Mouse (Mus musculus) forebrain, embryonic 13.5 days (tissue): ENCODE results near the gene Otop2. TPM values are rescaled to one million over a fixed set of nuclear protein-coding genes. Genes with fewer than 3 reads are reported as not detected.
A peak's percentile ranks its signal among the peaks of the same experiment; 100 is the strongest.

Experiments
- ATAC-seq: fragments of 200-750 bp; cut with Nextera tagmentation; 2 replicates; pipeline ENCODE4 v1.8.0; 2017
- H3K27ac ChIP-seq: fragments of 300-500 bp; sonication (generic); 2 replicates; pipeline ENCODE4 v1.5.1; 2015; ENCODE audit warnings: inconsistent platforms, mild to moderate bottlenecking, moderate library complexity
- H3K27me3 ChIP-seq: fragments of 300-500 bp; sonication (generic); 2 replicates; pipeline ENCODE4 v1.6.1; 2015; ENCODE audit warnings: mild to moderate bottlenecking, inconsistent platforms
- H3K36me3 ChIP-seq: fragments of 300-500 bp; sonication (generic); 2 replicates; pipeline ENCODE4 v1.6.1; 2015; ENCODE audit warnings: mild to moderate bottlenecking, inconsistent platforms; ENCODE audit not compliant: poor library complexity, severe bottlenecking
- H3K4me1 ChIP-seq: fragments of 300-500 bp; sonication (generic); 2 replicates; pipeline ENCODE4 v1.6.1; 2015; ENCODE audit warnings: inconsistent platforms
- H3K4me2 ChIP-seq: fragments of 300-500 bp; sonication (generic); 2 replicates; pipeline ENCODE4 v1.6.1; 2015; ENCODE audit warnings: inconsistent platforms, mild to moderate bottlenecking, moderate library complexity
- H3K4me3 ChIP-seq: fragments of 300-500 bp; sonication (generic); 2 replicates; pipeline ENCODE4 v1.5.1; 2015; ENCODE audit warnings: mild to moderate bottlenecking, inconsistent platforms
- H3K9ac ChIP-seq: fragments of 300-500 bp; sonication (generic); 2 replicates; pipeline ENCODE4 v1.6.1; 2015; ENCODE audit warnings: mild to moderate bottlenecking, inconsistent platforms
- H3K9me3 ChIP-seq: fragments of 300-500 bp; sonication (generic); replicated peaks from 2 replicates; pipeline ENCODE4 v1.6.1; 2016; ENCODE audit warnings: inconsistent platforms
- WGBS: fragments of 180-500 bp; shearing (Covaris S2); methylation state at CpG from one replicate; pipeline ENCODE4 v1.1.7; 2015; 5-methylcytosine and 5-hydroxymethylcytosine counted together
- polyA plus RNA-seq: library from polyadenylated mRNA; unstranded; fragments of >200 nt; fragmentation: Nextera tagmentation; extraction: Ambion mirVana; gene quantifications from 2 replicates; pipeline ENCODE4 v1.2.1, GENCODE M21; 2015

Gene Otop2
- polyA plus RNA-seq, 1 experiment from 2014 or later, result not detected

DNA sequence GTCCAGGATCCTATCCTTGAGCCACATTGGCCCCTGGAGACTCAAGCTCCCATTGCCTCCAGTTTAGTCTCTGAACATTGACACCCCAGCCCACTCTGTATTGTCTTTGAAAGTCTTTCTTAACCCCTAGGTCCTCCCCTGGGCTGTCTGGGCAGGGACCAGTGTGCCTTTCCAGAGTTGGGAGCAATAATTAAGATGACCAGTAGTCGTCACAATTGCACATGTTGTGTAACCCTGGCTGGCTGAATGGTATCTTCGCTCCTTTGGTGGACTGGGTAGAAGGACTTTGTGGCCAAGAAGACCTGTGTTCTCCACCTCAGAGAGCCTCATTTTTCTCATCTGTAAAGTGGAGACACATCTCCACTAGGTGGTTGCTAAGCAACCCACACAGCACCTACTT lies 7.3 kb downstream of the Otop2 start:
- no peaks in the 10 kb centered on the region for H3K9me3 ChIP-seq
- H3K27ac ChIP-seq, result no peak overlapping the region
- H3K4me2 ChIP-seq, result no peak overlapping the region
- H3K27me3 ChIP-seq, result peaks cover 67% of the 10 kb centered on the region
- no peaks in the 10 kb centered on the region for H3K36me3 ChIP-seq
- WGBS, result 50% methylated on average over 2 of the region's 2 CpGs
- no peak overlapping the region for H3K9ac ChIP-seq
- 0 out of 2 replicates have a peak, but pooled peaks cover 8% of the 10 kb centered on the region for H3K4me1 ChIP-seq
- ATAC-seq, result no peak
- no peak overlapping the region for H3K4me3 ChIP-seq

DNA sequence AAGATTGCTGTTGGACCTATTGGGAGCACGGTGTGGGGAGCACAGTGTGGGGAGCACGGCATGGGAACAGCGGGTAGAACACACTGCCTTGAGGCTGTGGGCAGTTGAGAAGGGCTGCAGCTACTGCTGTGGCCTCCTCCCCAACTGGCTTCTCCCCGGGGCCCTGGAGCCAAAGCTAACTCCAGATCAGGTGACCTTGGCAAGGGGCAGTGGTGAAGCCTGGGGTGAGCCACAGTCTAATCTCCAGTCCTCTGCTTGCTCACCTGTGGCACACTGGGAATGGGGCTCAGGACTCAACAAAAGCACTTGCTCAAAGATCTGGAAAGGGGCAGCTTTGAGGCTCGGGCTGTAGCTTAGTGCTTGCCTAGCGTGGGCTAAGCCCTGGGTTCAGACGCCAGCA lies 10.2 kb downstream of the Otop2 start:
- Histone ChIP-seq H3K4me2 (no peak overlapping the region), H3K9ac (no peak overlapping the region), H3K4me3 (no peak overlapping the region), H3K9me3 (no peaks in the 10 kb centered on the region), H3K27me3 (peaks cover 96% of the 10 kb centered on the region), H3K27ac (no peak overlapping the region), H3K36me3 (no peaks in the 10 kb centered on the region), H3K4me1 (peaks cover 19% of the 10 kb centered on the region)
- 59% methylated on average over 7 of the region's 7 CpGs for WGBS
- ATAC-seq, result no peak

DNA sequence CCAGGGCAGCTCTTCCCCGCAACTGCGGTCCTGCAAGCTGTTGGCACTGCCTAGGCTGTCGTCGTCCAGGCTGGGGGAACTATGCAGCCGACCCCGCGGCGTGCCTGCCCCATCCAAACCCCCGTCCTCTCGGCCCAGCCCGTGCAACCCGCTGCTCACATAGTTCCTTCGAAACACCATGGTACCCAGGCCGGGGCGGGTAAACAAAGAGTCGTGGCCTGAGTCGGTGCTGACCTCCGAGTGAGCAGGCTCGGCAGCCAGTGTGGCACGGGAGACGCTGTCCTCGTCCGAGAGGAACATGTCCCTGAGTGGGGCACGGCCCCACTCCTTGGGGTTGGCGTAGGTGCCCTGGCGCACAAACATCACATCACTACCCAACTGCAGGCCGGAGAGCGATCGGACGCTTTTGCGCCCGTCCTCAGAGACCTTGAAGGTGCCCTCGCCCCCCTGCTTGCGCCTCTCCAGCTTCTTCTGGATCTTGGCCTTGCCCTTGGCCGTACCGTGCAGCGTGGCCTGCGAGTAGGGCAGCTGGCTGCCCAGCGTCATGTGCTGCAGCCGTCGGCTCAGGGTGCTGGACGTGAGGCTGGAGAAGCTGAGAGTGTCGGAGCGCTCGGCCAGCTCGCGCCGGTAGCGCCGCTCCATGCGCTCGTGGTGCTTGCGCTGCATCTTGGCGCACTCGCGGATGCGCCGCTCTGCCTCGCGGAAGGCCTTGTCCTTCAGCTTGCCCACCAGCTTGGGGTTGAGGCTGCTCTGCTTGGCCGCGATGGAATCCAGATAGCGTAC lies 11.5 kb downstream of the Otop2 start:
- no peak for ATAC-seq
- no peak overlapping the region for H3K27ac ChIP-seq
- peaks cover 99% of the 10 kb centered on the region for H3K27me3 ChIP-seq
- no peaks in the 10 kb centered on the region for H3K36me3 ChIP-seq
- H3K4me1 ChIP-seq, result peaks cover 23% of the 10 kb centered on the region
- H3K4me3 ChIP-seq, result peak overlapping the region; percentile 12; the same call in 1 of the 2 replicates
- H3K4me2 ChIP-seq, result no peak overlapping the region
- WGBS, result 3% methylated on average over 63 of the region's 63 CpGs
- H3K9me3 ChIP-seq, result no peaks in the 10 kb centered on the region
- no peak overlapping the region for H3K9ac ChIP-seq

DNA sequence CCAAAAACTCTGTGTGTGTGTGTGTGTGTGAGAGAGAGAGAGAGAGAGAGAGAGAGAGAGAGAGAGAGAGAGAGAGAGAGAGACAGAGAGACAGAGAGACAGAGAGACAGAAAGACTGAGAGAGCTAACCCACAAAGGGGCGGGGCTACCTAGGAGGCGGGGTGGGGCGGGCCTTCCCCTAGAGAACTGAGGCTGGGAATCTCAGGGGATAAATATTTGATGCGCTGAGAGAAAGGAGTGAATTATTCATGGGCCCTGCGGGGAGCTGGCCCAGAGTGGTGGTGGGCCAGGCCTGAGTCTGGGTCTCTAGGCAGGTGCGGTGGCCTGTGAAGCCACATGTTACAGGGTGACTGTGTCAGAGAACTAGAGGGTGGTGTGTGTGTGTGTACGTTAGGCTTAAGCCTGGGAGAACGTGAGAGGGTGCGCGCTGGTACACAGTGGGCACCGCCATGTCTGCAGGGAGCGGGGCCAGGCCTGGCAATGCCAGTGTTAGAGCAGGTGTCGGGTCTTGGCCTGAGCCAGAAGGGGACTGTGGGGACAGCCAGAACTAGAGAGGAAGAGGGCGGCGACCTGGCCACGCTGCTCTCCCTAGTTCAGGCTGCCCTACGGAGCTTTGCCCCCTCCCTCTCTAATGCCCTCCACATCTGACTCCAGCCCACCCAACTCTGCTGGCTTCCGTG lies 12.9 kb downstream of the Otop2 start:
- 0 out of 2 replicates have a peak, but pooled peaks have one; percentile 38 for ATAC-seq
- H3K27me3 ChIP-seq, result peaks cover 100% of the 10 kb centered on the region
- H3K4me1 ChIP-seq, result peaks cover 23% of the 10 kb centered on the region
- no peak overlapping the region for H3K4me3 ChIP-seq
- WGBS, result 6% methylated on average over 18 of the region's 18 CpGs
- H3K9me3 ChIP-seq, result no peaks in the 10 kb centered on the region
- no peak overlapping the region for H3K4me2 ChIP-seq
- no peak overlapping the region for H3K27ac ChIP-seq
- no peaks in the 10 kb centered on the region for H3K36me3 ChIP-seq
- no peak overlapping the region for H3K9ac ChIP-seq

DNA sequence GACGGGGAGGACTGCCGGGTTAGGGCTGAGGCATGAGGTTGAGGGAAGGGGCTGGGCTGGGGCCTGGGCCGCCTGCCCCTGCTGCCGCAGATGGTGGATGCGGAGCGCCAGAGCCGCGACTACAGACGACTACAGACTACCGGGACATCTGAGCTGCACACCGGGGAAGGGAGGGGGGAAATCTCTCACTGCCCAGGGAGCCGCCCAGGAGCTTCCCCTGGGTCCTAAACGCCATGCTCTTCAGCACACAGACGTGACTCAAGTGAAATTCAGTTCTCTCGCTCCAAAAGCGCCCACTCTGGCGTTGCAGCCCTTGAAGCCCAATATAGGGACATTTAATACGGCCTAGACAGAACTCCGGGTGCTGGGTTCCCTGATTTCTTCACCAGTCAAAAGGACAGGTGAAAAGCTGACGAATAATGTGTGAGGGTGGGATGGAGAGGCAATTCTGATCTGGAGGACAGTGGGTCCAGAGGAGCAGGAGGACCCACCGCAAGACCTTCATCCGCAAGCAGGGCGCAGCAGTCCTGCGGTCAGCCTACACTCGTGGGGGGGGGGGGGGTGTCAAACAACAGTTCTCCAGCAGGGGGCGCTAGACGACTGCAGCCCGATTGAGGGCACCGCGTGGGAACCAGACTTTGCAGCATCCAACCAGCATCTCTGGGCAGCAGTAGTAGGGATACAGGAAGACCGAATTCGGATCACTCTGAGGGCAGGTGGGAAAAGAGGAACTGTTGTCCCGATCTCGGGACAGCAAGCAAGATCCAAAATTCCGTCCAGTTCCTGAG lies 15.1 kb downstream of the Otop2 start, which contains the start of gene Ush1g:
Ush1g (minus strand) TSS at position 136 of the 788 bp plus-strand sequence.
- ATAC-seq, result peak; percentile 45; the same call in 1 of the 2 replicates
- H3K4me3 ChIP-seq, result peak within 1 kb of the TSS; percentile 14; the same call in 1 of the 2 replicates

DNA sequence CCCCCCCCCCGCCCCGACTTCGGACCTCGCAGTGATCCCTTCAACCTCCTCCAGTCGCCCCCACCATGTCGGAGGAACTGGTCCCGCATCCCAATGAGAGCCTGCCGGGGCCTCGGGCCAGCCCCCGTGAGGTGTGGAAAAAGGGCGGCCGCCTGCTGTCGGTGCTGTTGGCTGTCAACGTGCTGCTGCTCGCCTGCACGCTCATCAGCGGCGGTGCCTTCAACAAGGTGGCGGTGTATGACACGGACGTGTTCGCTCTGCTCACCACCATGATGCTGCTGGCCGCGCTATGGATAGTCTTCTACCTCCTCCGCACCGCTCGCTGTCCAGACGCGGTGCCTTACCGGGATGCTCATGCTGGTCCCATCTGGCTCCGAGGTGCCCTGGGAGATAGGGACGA lies 16.4 kb downstream of the Otop2 start:
- Histone ChIP-seq H3K36me3 (no peaks in the 10 kb centered on the region), H3K9ac (no peak overlapping the region), H3K4me1 (peaks cover 20% of the 10 kb centered on the region), H3K27me3 (peaks cover 79% of the 10 kb centered on the region), H3K27ac (no peak overlapping the region), H3K9me3 (no peaks in the 10 kb centered on the region), H3K4me2 (no peak overlapping the region), H3K4me3 (no peak overlapping the region)
- 23% methylated on average over 32 of the region's 32 CpGs for WGBS
- no peak for ATAC-seq

More for the DNA sequence above, 15.1 kb downstream of the Otop2 start, which contains the start of gene Ush1g:
- peaks cover 23% of the 10 kb centered on the region for H3K4me1 ChIP-seq
- H3K4me2 ChIP-seq, result peak within 1 kb of the TSS; percentile 30
- no peaks in the 10 kb centered on the region for H3K36me3 ChIP-seq
- H3K27me3 ChIP-seq, result peaks cover 91% of the 10 kb centered on the region
- peak within 1 kb of the TSS; percentile 21; the same call in 1 of the 2 replicates for H3K9ac ChIP-seq
- no peaks in the 10 kb centered on the region for H3K9me3 ChIP-seq
- WGBS, result 4% methylated on average over 35 of the region's 35 CpGs
- H3K27ac ChIP-seq, result no peak within 1 kb of the TSS

DNA sequence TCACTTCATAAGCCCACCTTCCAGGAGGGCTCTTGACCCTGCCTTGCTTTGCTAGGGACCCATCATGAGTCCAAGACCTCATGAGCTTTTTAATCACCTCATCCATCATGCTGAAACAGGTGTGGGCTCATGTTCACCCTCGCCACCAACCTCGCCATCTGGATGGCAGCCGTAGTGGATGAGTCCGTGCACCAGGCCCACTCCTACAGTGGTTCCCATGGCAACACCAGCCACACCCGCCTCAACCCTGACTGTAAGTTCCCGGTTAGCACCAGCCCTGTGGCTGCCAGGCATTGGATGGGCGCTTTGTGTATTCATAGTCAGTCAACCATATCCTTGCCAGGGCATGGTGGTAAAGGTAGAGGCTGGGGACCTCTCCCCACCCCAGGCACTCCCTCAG lies 19.8 kb downstream of the Otop2 start:
- Histone ChIP-seq H3K4me3 (no peak overlapping the region), H3K36me3 (no peaks in the 10 kb centered on the region), H3K27me3 (peaks cover 58% of the 10 kb centered on the region), H3K4me2 (no peak overlapping the region), H3K9me3 (no peaks in the 10 kb centered on the region), H3K4me1 (peaks cover 8% of the 10 kb centered on the region), H3K9ac (no peak overlapping the region), H3K27ac (no peak overlapping the region)
- ATAC-seq, result no peak
- 78% methylated on average over 7 of the region's 7 CpGs for WGBS

DNA sequence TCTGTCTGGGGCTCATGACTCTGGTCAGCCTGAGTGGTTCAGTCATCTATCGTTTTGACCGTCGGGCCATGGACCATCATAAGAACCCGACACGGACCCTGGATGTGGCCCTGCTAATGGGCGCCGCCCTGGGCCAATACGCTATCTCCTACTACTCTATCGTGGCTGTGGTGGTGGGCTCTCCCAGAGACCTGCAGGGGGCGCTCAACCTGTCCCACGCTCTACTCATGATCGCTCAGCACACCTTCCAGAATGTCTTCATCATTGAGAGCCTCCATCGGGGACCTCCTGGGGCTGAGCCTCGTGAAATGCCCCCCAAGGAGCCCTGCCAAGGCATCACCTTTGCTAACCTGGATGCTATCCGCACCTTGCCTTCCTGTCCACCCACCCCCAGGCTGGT lies 22.4 kb downstream of the Otop2 start:
- Histone ChIP-seq H3K4me2 (no peak overlapping the region), H3K9ac (no peak overlapping the region), H3K36me3 (no peaks in the 10 kb centered on the region), H3K4me3 (no peak overlapping the region), H3K27me3 (peaks cover 56% of the 10 kb centered on the region), H3K27ac (no peak overlapping the region), H3K4me1 (peaks cover 3% of the 10 kb centered on the region), H3K9me3 (no peaks in the 10 kb centered on the region)
- 72% methylated on average over 15 of the region's 15 CpGs for WGBS
- ATAC-seq, result no peak

DNA sequence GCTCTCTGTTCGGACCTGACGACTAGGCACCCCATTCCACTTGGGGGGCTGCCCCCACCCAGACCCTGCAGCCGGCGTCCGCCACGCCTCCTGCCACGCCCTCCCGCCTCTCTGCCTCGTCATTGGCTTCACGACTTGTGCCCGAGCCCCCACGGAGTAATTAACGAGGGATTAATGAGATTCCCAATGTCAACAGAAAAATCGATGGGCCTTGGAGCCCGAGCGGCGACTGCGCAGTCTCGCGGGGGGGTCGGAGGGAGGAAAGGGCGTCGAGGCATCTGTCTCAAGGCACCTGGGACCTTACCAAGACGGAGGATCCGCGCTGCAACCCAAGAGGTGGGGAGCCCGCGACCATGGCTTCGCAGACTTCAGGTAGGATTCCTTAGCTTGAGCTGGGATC lies 27.6 kb downstream of the Otop2 start, which contains the start of gene Otop3:
Otop3 (plus strand) TSS at position 201 of the 400 bp plus-strand sequence.
- WGBS, result 5% methylated on average over 28 of the region's 29 CpGs
- peak within 1 kb of the TSS; percentile 27 for H3K4me3 ChIP-seq
- H3K27me3 ChIP-seq, result peaks cover 78% of the 10 kb centered on the region
- ATAC-seq, result no peak
- peak within 1 kb of the TSS; percentile 37; the same call in 1 of the 2 replicates for H3K9ac ChIP-seq
- H3K4me2 ChIP-seq, result peak within 1 kb of the TSS; percentile 60
- H3K36me3 ChIP-seq, result no peaks in the 10 kb centered on the region
- peaks cover 12% of the 10 kb centered on the region for H3K4me1 ChIP-seq
- H3K9me3 ChIP-seq, result no peaks in the 10 kb centered on the region
- no peak within 1 kb of the TSS for H3K27ac ChIP-seq

DNA sequence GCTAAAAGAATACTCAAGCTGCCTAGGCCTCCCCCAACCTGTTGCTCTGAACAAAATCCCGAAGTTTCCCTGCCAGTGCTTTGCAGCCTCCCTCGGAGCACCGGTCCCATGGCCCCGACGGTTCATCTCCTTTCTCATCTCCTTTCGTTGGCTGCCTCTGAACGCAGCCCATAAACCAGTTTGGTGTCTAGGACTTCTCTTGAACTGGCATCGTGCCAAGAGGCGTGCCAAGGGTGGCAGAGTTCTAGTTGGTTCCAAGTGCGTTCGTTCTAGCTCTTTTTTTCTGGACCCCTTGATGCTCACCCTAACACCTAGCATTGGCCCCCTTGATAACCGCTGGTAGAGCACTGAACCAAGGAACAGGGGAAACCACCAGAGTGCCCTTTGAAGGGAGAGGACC lies 28.3 kb downstream of the Otop2 start:
- H3K4me3 ChIP-seq, result no peak overlapping the region
- no peak overlapping the region for H3K27ac ChIP-seq
- peaks cover 80% of the 10 kb centered on the region for H3K27me3 ChIP-seq
- H3K36me3 ChIP-seq, result no peaks in the 10 kb centered on the region
- ATAC-seq, result no peak
- H3K9ac ChIP-seq, result no peak overlapping the region
- H3K4me2 ChIP-seq, result peak overlapping the region; percentile 60
- peaks cover 12% of the 10 kb centered on the region for H3K4me1 ChIP-seq
- WGBS, result 51% methylated on average over 12 of the region's 12 CpGs
- no peaks in the 10 kb centered on the region for H3K9me3 ChIP-seq

DNA sequence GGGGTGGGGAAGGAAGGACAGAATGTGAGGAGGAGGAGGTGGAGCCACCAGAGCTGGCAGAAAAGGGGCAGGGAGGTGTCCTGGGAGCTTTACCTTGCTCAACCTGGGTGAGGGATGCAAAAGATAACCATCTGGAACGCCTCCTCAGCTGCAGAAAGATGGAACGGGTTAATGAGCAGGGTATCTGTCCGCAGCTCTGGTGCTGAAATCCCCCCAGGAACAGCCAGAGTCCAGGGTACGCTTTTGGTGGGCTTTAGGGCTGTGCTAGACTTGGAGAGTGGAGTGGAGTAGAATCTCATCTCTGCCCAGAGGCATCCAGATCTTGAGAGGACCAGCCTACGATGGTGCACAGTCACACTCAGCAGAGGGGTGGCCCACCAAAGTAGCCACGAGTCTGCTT lies 29.2 kb downstream of the Otop2 start:
- Histone ChIP-seq H3K27ac (no peak overlapping the region), H3K9ac (no peak overlapping the region), H3K4me3 (no peak overlapping the region), H3K4me2 (no peak overlapping the region), H3K9me3 (no peaks in the 10 kb centered on the region), H3K36me3 (no peaks in the 10 kb centered on the region), H3K27me3 (peaks cover 81% of the 10 kb centered on the region), H3K4me1 (peaks cover 12% of the 10 kb centered on the region)
- 16% methylated on average over 6 of the region's 6 CpGs for WGBS
- no peak for ATAC-seq
